Mouse (Mus musculus): ENCODE measurements around the gene Plxnb2. TPM values are rescaled to one million over a fixed set of nuclear protein-coding genes. Genes with fewer than 3 reads are reported as not detected.

Gene Plxnb2
- 101 and 130 TPM in 2 replicates for polyA plus RNA-seq (2015; fragmentation: Nextera tagmentation; extraction: Ambion mirVana)

- Histone ChIP-seq H3K9ac (peak within 1 kb of the TSS; percentile 97), H3K4me1 (peaks cover 86% of the 10 kb centered on the region), H3K27me3 (no peaks in the 10 kb centered on the region), H3K4me2 (peak within 1 kb of the TSS; percentile 85), H3K9me3 (replicated peaks) (no peaks in the 10 kb centered on the region), H3K4me3 (peak within 1 kb of the TSS; percentile 78), H3K36me3 (ENCODE audit: poor library complexity, severe bottlenecking) (peaks cover 14% of the 10 kb centered on the region; the same call in 1 of the 2 replicates), H3K27ac (peak within 1 kb of the TSS; percentile 95)
- 1% methylated on average over 62 of the region's 72 CpGs for WGBS
- ATAC-seq, result peak; percentile 85
These were observed at the start of gene Plxnb2 for GRCm38 (mm10) chr15:89180571-89181229. Plxnb2 (minus strand) TSS chr15:89180788.

GRCm38 (mm10) chr15:89215611-89216233 lies 35.1 kb upstream of the Plxnb2 start:
- 90% methylated on average over 2 of the region's 2 CpGs for WGBS
- no peak for ATAC-seq

GRCm38 (mm10) chr15:89214953-89215352 lies 34.4 kb upstream of the Plxnb2 start:
- 96% methylated on average over 3 of the region's 3 CpGs for WGBS
- no peak overlapping the region for H3K4me2 ChIP-seq

More at GRCm38 (mm10) chr15:89215611-89216233, 35.1 kb upstream of the Plxnb2 start:
- Histone ChIP-seq H3K27ac (no peak overlapping the region), H3K9me3 (replicated peaks) (no peaks in the 10 kb centered on the region), H3K9ac (no peak overlapping the region), H3K4me2 (no peak overlapping the region), H3K27me3 (no peaks in the 10 kb centered on the region), H3K4me1 (peaks cover 30% of the 10 kb centered on the region), H3K36me3 (ENCODE audit: poor library complexity, severe bottlenecking) (peaks cover 20% of the 10 kb centered on the region), H3K4me3 (no peak overlapping the region)

DNA sequence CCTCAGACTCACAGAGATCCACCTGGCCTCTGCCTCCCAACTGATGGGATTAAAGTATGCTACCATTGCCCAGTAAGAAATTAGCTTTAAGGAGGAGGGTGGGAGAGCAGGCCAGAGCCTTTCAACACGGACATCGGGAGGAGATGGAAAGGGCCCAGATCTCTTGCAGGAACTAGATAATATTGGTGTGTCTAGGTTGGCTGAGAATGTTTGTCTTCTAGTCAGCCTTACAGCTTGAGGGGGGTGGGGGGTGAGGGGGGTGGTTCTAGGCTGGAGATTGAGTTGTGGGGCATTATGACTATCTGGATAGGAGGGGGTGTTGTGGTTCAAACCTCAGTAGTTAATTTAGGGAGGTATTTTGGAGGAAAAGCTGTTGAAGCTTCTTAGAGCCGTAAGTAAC lies 32.9 kb upstream of the Plxnb2 start:
- WGBS, result 83% methylated on average over 3 of the region's 3 CpGs
- H3K27ac ChIP-seq, result no peak overlapping the region
- no peak overlapping the region for H3K9ac ChIP-seq
- no peak overlapping the region for H3K4me3 ChIP-seq
- H3K4me1 ChIP-seq, result peaks cover 30% of the 10 kb centered on the region
- no peaks in the 10 kb centered on the region for H3K9me3 ChIP-seq (replicated peaks)
- ATAC-seq, result no peak
- peak overlapping the region; percentile 38 for H3K4me2 ChIP-seq
- H3K36me3 ChIP-seq (ENCODE audit: poor library complexity, severe bottlenecking), result peaks cover 20% of the 10 kb centered on the region
- no peaks in the 10 kb centered on the region for H3K27me3 ChIP-seq

More at GRCm38 (mm10) chr15:89214953-89215352, 34.4 kb upstream of the Plxnb2 start:
- Histone ChIP-seq H3K27ac (no peak overlapping the region), H3K36me3 (ENCODE audit: poor library complexity, severe bottlenecking) (peaks cover 20% of the 10 kb centered on the region), H3K27me3 (no peaks in the 10 kb centered on the region), H3K4me3 (no peak overlapping the region), H3K9me3 (replicated peaks) (no peaks in the 10 kb centered on the region), H3K4me1 (peaks cover 30% of the 10 kb centered on the region), H3K9ac (no peak overlapping the region)
- ATAC-seq, result no peak

DNA sequence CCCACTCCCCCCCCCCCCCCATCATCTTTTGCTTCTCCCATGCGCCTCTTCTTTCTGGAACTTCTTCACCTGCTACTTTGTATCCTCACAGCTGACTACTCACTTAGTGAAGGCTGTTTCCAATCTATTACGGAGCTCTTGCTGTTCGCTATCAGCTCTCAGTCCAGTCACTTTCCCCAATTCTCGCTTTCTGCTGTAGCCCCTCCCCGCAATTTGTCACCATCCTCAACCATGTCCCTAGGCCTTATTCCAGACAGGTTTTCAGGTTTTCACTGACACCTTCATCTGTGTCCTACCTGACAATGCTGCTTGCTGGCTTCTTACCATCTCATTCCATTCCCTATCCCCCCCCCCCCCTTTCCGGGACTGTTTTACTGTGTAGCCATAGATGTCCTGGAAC lies 31.9 kb upstream of the Plxnb2 start:
- Histone ChIP-seq H3K36me3 (ENCODE audit: poor library complexity, severe bottlenecking) (peaks cover 20% of the 10 kb centered on the region), H3K4me1 (peaks cover 30% of the 10 kb centered on the region), H3K27me3 (no peaks in the 10 kb centered on the region), H3K27ac (no peak overlapping the region), H3K4me2 (peak overlapping the region; percentile 92), H3K4me3 (peak overlapping the region; percentile 94), H3K9me3 (replicated peaks) (no peaks in the 10 kb centered on the region), H3K9ac (peak overlapping the region; percentile 98)
- WGBS, result 47% methylated on average over 6 of the region's 6 CpGs
- ATAC-seq, result no peak

GRCm38 (mm10) chr15:89211716-89212461 lies 31.3 kb upstream of the Plxnb2 start:
- Histone ChIP-seq H3K27me3 (no peaks in the 10 kb centered on the region), H3K4me3 (peak overlapping the region; percentile 94), H3K9me3 (replicated peaks) (no peaks in the 10 kb centered on the region), H3K27ac (peak overlapping the region; percentile 93), H3K4me2 (peak overlapping the region; percentile 92), H3K4me1 (peaks cover 30% of the 10 kb centered on the region), H3K36me3 (ENCODE audit: poor library complexity, severe bottlenecking) (peaks cover 19% of the 10 kb centered on the region), H3K9ac (peak overlapping the region; percentile 98)
- WGBS, result 1% methylated on average over 35 of the region's 35 CpGs
- ATAC-seq, result peak; percentile 11; the same call in 1 of the 2 replicates

- Histone ChIP-seq H3K9ac (peak within 1 kb of the TSS; percentile 98), H3K4me1 (peaks cover 30% of the 10 kb centered on the region), H3K9me3 (replicated peaks) (no peaks in the 10 kb centered on the region), H3K27ac (peak within 1 kb of the TSS; percentile 93), H3K27me3 (no peaks in the 10 kb centered on the region), H3K4me3 (peak within 1 kb of the TSS; percentile 94), H3K4me2 (peak within 1 kb of the TSS; percentile 92), H3K36me3 (ENCODE audit: poor library complexity, severe bottlenecking) (peaks cover 11% of the 10 kb centered on the region)
- 3% methylated on average over 67 of the region's 73 CpGs for WGBS
- ATAC-seq, result peak; percentile 87
These were observed 30.5 kb upstream of the Plxnb2 start, which contains the start of gene Ppp6r2 for GRCm38 (mm10) chr15:89210915-89211715. Ppp6r2 (plus strand) TSS chr15:89211553.

- peak overlapping the region; percentile 59; the same call in 1 of the 2 replicates for H3K9ac ChIP-seq
- peak; percentile 28; the same call in 1 of the 2 replicates for ATAC-seq
- 20% methylated on average over 22 of the region's 22 CpGs for WGBS
- H3K27me3 ChIP-seq, result no peaks in the 10 kb centered on the region
- H3K27ac ChIP-seq, result peak overlapping the region; percentile 82
- 0 out of 2 replicates have a peak, but pooled peaks cover 2% of the 10 kb centered on the region for H3K36me3 ChIP-seq (ENCODE audit: poor library complexity, severe bottlenecking)
- peaks cover 30% of the 10 kb centered on the region for H3K4me1 ChIP-seq
- H3K9me3 ChIP-seq (replicated peaks), result no peaks in the 10 kb centered on the region
- H3K4me3 ChIP-seq, result peak overlapping the region; percentile 22
- H3K4me2 ChIP-seq, result peak overlapping the region; percentile 53
These were observed 29.5 kb upstream of the Plxnb2 start for GRCm38 (mm10) chr15:89209886-89210761.

GRCm38 (mm10) chr15:89207457-89207856 lies 26.9 kb upstream of the Plxnb2 start:
- WGBS, result 89% methylated on average over 4 of the region's 4 CpGs

DNA sequence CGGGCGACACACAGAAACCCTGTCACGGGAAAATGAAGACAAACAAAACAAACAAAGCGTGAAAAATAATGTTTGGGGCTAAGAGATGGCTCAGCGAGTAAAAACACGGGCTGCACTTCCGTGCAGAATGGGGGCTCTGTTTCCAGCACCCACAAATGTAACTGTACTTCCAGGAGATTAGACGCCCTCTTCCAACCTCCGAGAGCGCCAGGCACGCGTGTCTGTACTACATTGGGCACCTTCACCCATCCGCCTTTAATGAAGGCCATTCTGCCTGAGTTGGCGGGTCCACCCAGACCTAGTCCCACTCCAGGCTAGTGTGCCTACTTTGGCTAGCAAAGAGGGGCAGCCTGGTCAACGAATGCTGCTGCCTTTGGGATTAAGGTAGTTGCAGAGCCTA lies 16.5 kb upstream of the Plxnb2 start:
- 67% methylated on average over 15 of the region's 15 CpGs for WGBS
- no peak for ATAC-seq

More at GRCm38 (mm10) chr15:89207457-89207856, 26.9 kb upstream of the Plxnb2 start:
- no peak for ATAC-seq
- Histone ChIP-seq H3K27ac (no peak overlapping the region), H3K36me3 (ENCODE audit: poor library complexity, severe bottlenecking) (no peaks in the 10 kb centered on the region), H3K27me3 (no peaks in the 10 kb centered on the region), H3K4me2 (no peak overlapping the region), H3K9me3 (replicated peaks) (peaks cover 9% of the 10 kb centered on the region; the same call in 1 of the 2 replicates), H3K4me3 (no peak overlapping the region), H3K4me1 (peaks cover 6% of the 10 kb centered on the region), H3K9ac (no peak overlapping the region)

More for the DNA sequence above, 16.5 kb upstream of the Plxnb2 start:
- Histone ChIP-seq H3K9me3 (replicated peaks) (0 out of 2 replicates have a peak, but pooled peaks cover 3% of the 10 kb centered on the region), H3K36me3 (ENCODE audit: poor library complexity, severe bottlenecking) (peaks cover 7% of the 10 kb centered on the region; the same call in 1 of the 2 replicates), H3K4me2 (peak overlapping the region; percentile 76), H3K4me3 (peak overlapping the region; percentile 93), H3K27ac (peak overlapping the region; percentile 97; the same call in 1 of the 2 replicates), H3K27me3 (no peaks in the 10 kb centered on the region), H3K9ac (peak overlapping the region; percentile 98), H3K4me1 (peaks cover 16% of the 10 kb centered on the region)
